Mouse (Mus musculus): ENCODE measurements around the gene Sema5b.

Sema5b gene

DNA sequence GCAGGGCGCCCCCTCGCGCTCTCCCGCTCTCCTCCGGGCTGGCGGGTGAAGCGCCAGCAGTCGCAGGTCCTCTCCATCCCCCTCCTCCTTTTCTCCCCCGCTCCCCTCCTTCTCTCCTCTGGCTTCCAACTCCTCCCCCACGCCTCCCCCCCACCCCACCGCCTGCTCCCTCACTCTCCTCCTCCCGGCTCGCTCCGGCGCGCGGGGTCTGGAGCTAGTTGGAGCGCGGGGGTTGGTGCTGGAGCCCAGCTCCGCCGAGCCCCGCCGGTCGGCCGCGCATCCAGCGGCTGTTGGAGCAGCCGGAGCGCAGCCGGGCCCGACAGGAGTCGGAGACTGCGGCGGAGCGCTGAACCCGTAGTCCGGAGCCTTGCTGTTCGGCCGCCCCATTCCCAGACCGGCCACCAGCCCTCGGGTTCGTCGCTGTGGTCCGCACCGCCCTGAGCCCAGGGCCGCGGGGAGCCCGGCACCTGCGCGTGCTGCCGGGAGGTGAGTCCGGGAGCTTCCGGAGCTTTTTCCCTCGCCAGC, at the start of gene Sema5b:
Gene Sema5b, plus strand, starts transcription at position 29 of the 525 bp plus-strand sequence.
- DNase-seq (ENCODE audit: low read depth): no peak

GRCm38 (mm10) chr16:35500342-35500741, 40.6 kb upstream of the Sema5b start:
- no peak for DNase-seq (ENCODE audit: low read depth)

GRCm38 (mm10) chr16:35501106-35501760, 39.7 kb upstream of the Sema5b start:
- DNase-seq (ENCODE audit: low read depth): peak; percentile 97

DNA sequence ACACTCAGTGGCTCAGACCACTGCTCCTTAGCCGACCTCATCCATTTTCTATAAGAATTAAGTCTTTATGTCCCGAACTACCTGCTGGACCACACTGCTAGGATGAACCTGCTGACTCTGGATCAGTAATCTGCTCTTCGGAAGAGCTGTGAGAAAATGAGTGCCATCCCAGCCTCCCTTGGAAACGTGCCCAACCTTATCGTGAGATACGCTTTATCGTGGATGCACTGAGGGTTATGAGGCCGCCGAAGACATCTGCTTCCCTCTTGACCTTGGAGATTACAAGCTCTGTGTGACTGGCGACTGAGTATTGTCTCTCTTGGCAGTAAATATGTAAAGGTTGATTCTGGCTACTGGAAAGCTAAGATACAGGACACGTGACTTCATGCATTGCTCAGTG, 38.5 kb upstream of the Sema5b start:
- DNase-seq (ENCODE audit: low read depth): no peak

DNA sequence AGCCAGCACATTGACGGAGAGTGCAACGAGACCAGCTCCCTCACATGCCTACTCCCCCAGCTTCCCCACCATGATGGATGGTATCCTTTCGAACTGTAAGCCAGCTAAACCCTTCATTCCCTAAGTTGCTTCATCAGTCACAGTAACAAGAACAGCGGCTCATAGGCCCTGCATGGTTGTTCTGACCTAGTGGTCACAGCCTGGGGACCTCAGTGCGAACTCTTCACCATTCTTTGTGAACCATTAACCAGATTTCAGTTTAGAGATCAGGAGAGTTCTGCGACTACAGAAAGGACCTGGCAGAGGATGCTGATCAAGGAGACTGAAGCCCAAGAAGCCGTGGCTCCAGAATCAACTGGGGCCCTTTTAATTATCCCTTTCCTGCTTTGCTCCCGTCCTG, 36.7 kb upstream of the Sema5b start:
- no peak for DNase-seq (ENCODE audit: low read depth)

- no peak for DNase-seq (ENCODE audit: low read depth)
Observed at GRCm38 (mm10) chr16:35505786-35506185, 35.2 kb upstream of the Sema5b start.

GRCm38 (mm10) chr16:35508581-35508980, 32.4 kb upstream of the Sema5b start:
- DNase-seq (ENCODE audit: low read depth): peak; percentile 50

- no peak for DNase-seq (ENCODE audit: low read depth)
Observed at GRCm38 (mm10) chr16:35509331-35510070, 31.4 kb upstream of the Sema5b start.

DNA sequence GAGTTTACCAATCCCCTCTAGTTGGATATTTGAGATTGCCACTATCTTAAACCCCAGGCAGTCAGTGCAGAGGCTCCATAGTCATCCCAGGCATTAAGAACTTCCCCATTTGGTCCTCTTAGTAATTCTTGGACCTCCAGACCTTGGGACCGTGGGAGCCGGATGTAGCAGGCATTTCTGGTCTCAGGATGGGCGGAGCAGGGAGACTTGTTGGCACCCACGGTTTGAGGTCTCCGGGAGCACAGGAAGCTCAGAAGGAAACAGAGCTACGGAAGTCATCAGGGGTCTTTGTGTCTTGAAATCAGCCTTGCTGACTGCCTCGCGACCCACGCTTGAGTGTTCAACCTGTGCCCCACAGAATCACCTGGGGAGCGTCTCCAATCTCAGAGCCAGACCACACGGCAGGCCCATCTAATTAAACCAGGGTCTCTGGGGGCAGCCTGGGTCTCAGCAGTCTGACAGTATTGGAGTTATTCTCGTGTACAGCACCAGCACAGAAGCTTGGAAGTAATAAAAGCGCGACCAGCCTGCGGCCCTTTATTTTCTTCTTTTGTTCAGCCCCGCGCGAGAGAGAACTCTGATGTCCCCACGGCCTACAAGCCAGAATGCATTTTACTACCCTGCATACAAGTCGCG, 24.9 kb upstream of the Sema5b start:
- no peak for DNase-seq (ENCODE audit: low read depth)

- DNase-seq (ENCODE audit: low read depth): no peak
Observed at GRCm38 (mm10) chr16:35517976-35518951, 22.7 kb upstream of the Sema5b start.

DNA sequence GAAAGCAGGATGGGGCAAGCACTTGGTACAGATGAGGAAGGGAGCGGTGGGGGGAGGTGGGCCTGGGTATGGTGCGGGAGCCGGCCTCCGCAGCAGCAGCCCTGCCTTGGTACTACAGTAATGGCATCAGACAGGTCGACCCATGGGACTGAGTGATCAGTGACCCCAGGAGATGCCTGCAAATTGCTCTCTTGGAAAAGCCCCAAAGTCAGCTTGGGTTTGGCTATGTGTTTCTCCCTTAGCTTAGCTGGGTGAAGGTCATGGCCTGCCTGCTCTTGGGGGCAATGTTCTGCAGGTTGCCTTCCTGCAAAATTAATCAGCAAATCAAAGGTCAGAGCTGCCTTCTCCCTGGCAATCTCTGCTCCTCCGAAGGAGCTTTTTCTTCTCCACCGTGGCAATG, 21.7 kb upstream of the Sema5b start:
- no peak for DNase-seq (ENCODE audit: low read depth)

DNA sequence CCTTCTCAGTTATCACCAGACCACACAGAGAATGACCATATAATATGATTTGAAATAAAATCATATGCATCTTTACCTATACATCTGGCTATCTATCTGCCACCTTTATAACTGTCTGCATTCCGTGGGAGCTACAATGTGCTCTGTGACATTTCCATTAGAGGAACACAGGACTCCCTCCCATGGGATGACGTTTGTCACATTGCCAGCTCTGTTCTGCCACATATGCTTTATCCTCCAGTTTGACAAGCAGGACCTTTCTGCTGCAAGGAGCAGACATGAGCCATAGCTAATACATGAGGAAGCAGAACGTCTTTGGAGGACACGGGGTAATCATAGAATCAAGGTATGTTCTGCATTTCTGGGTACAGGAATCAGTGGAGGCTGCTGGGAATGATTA, 16.7 kb upstream of the Sema5b start:
- DNase-seq (ENCODE audit: low read depth): no peak

DNA sequence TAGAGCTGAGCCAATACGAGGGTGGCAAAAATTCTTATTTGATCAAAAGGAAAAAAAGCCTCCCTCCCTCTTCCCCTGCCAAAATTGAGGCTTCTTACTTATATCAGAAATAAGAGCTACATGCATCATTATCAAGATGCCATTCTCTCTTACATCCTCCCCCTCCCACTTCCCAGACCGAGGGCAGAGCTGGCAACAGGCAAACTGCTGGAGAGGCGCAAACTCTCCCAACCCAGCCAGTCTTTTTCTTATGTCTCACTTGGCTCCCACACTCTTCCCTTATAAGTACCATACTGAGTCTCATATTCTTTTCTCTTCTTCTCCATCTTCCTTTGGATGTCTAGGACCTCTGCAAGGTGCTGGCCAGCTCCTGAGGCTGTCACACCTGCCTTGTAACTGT, 6.3 kb upstream of the Sema5b start:
- no peak for DNase-seq (ENCODE audit: low read depth)

GRCm38 (mm10) chr16:35537651-35538050, 3.3 kb upstream of the Sema5b start:
- no peak for DNase-seq (ENCODE audit: low read depth)

DNA sequence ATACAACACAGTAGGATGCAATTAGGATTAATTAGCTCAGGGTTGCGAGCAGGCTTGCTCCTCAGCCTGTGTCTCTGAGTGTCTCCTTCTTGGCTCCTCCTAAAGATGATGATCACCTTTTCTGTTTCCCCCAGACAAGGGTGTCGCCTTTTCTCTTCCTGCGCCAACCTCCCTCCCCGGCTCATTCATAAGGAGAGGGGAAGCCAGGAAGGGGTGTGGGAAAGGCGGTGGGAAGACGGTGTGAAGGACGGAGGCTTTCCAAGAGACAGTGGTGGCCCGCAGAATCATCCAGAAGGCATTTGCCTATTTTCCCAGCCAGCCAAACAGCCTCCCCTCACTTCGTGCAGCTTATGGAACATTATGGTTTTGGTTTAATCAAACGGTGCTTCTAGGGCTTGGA, 1.9 kb upstream of the Sema5b start:
- DNase-seq (ENCODE audit: low read depth): no peak

- peak; percentile 16 for DNase-seq (ENCODE audit: low read depth)
Observed at GRCm38 (mm10) chr16:35540333-35541116, 420 bp upstream of the Sema5b start.

- DNase-seq (ENCODE audit: low read depth): no peak
Observed at GRCm38 (mm10) chr16:35541661-35542420, 896 bp downstream of the Sema5b start.

DNA sequence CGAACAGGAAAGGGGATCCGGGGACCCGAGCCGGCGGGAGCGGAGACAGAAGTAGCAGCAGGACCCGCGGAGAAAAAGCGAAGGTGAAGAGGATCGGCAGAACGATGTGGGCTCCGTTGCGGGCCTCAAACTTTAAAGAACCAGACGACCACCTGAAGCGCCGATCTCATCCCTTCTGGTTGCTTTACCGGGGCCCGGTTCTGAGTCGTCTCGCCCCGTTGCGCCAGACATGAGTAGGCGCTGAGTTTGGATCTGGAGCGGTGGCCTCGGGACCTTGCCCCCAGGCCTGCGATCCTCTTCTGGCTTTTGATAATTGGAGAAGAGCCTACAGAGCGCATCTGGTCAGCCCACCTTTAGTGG, 1.5 kb downstream of the Sema5b start:
- DNase-seq (ENCODE audit: low read depth): no peak

DNA sequence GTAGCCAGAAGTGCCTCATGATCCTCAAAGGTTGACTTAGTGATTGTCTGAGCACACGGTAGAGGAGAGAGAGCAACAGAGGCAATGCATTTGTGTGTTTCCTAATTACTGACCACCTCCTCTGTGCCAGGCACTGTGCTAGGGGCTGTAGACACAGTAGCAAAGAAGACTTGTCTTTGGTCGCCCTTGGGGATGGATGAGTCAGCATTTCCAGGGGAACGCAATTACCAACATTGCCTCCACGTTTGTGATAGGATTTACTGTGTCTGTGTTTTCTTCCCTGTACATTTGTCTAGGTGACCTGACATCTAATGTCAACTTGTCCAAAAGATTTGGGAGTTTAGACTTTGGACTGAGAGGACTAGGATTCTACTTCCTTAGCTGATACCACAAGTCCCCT, 4.8 kb downstream of the Sema5b start:
- no peak for DNase-seq (ENCODE audit: low read depth)

GRCm38 (mm10) chr16:35547966-35548365, 7.0 kb downstream of the Sema5b start:
- DNase-seq (ENCODE audit: low read depth): no peak

All from fibroblast of lung, adult 2 months (primary cell).